Mouse (Mus musculus) kidney, embryonic 15.5 days (tissue): ENCODE results near the gene Plcd1. TPM values are rescaled to one million over a fixed set of nuclear protein-coding genes. Genes with fewer than 3 reads are reported as not detected.

Source experiments
- ATAC-seq: fragments of 200-750 bp; cut with Nextera tagmentation; replicated peaks from 2 replicates; pipeline ENCODE4 v1.8.0; 2017; ENCODE audit warnings: moderate TSS enrichment; ENCODE audit not compliant: low FRiP score
- H3K27ac ChIP-seq: fragments of 300-500 bp; sonication (generic); 2 replicates; pipeline ENCODE4 v1.5.1; 2015; ENCODE audit warnings: mild to moderate bottlenecking, inconsistent platforms
- H3K27me3 ChIP-seq: fragments of 300-500 bp; sonication (generic); 2 replicates; pipeline ENCODE4 v1.6.1; 2015; ENCODE audit warnings: inconsistent platforms
- H3K36me3 ChIP-seq: fragments of 300-500 bp; sonication (generic); 2 replicates; pipeline ENCODE4 v1.6.1; 2015; ENCODE audit warnings: inconsistent platforms
- H3K4me1 ChIP-seq: fragments of 300-500 bp; sonication (generic); 2 replicates; pipeline ENCODE4 v1.6.1; 2015; ENCODE audit warnings: inconsistent platforms
- H3K4me2 ChIP-seq: fragments of 300-500 bp; sonication (generic); 2 replicates; pipeline ENCODE4 v1.6.1; 2015; ENCODE audit warnings: moderate library complexity, mild to moderate bottlenecking, inconsistent platforms
- H3K4me3 ChIP-seq: fragments of 300-500 bp; sonication (generic); replicated peaks from 2 replicates; pipeline ENCODE4 v1.5.1; 2015; ENCODE audit warnings: mild to moderate bottlenecking, inconsistent platforms
- H3K9ac ChIP-seq: fragments of 300-500 bp; sonication (generic); 2 replicates; pipeline ENCODE4 v1.6.1; 2015; ENCODE audit warnings: mild to moderate bottlenecking, inconsistent platforms
- H3K9me3 ChIP-seq: fragments of 300-500 bp; sonication (generic); replicated peaks from 2 replicates; pipeline ENCODE4 v1.6.1; 2016; ENCODE audit warnings: inconsistent platforms
- WGBS: fragments of 180-500 bp; shearing (Covaris S2); methylation state at CpG from one replicate; pipeline ENCODE4 v1.1.7; 2015; ENCODE audit warnings: mixed read lengths; 5-methylcytosine and 5-hydroxymethylcytosine counted together
- polyA plus RNA-seq: library from polyadenylated mRNA; unstranded; fragments of >200 nt; fragmentation: Nextera tagmentation; extraction: Ambion mirVana; gene quantifications from 2 replicates; pipeline ENCODE4 v1.2.1, GENCODE M21; 2015

Gene Plcd1
- polyA plus RNA-seq, 1 experiment from 2014 or later, result 20.1 TPM

GRCm38 (mm10) chr9:119067601-119068000, 25.7 kb downstream of the Plcd1 start:
- H3K4me3 ChIP-seq, result no peak overlapping the region
- 4% methylated on average over 6 of the region's 6 CpGs for WGBS
- no peak; the same call in 1 of the 2 replicates for ATAC-seq
- H3K27me3 ChIP-seq, result no peaks in the 10 kb centered on the region
- peaks cover 14% of the 10 kb centered on the region for H3K36me3 ChIP-seq
- no peak overlapping the region for H3K9ac ChIP-seq
- H3K4me2 ChIP-seq, result no peak overlapping the region
- no peak overlapping the region for H3K27ac ChIP-seq
- H3K9me3 ChIP-seq, result no peaks in the 10 kb centered on the region
- peaks cover 32% of the 10 kb centered on the region for H3K4me1 ChIP-seq

GRCm38 (mm10) chr9:119064296-119064695, 29.0 kb downstream of the Plcd1 start:
- Histone ChIP-seq H3K4me3 (no peak overlapping the region), H3K27me3 (no peaks in the 10 kb centered on the region), H3K27ac (0 out of 2 replicates have a peak overlapping the region, but pooled peaks have one; percentile 54), H3K9me3 (no peaks in the 10 kb centered on the region), H3K9ac (no peak overlapping the region), H3K4me1 (peaks cover 34% of the 10 kb centered on the region), H3K36me3 (no peaks in the 10 kb centered on the region), H3K4me2 (no peak overlapping the region)
- no peak for ATAC-seq
- WGBS, result 71% methylated on average over 4 of the region's 4 CpGs

- H3K9ac ChIP-seq, result no peak overlapping the region
- ATAC-seq, result peak; percentile 35
- 0 out of 2 replicates have a peak overlapping the region, but pooled peaks have one; percentile 2 for H3K27ac ChIP-seq
- no peaks in the 10 kb centered on the region for H3K27me3 ChIP-seq
- H3K4me1 ChIP-seq, result peaks cover 34% of the 10 kb centered on the region
- H3K9me3 ChIP-seq, result no peaks in the 10 kb centered on the region
- H3K4me3 ChIP-seq, result 0 out of 2 replicates have a peak overlapping the region, but pooled peaks have one; percentile 14
- H3K36me3 ChIP-seq, result no peaks in the 10 kb centered on the region
- peak overlapping the region; percentile 39 for H3K4me2 ChIP-seq
- WGBS, result 32% methylated on average over 19 of the region's 19 CpGs
Measured at GRCm38 (mm10) chr9:119063036-119063644, 30.2 kb downstream of the Plcd1 start.

GRCm38 (mm10) chr9:119060701-119061100, 32.6 kb downstream of the Plcd1 start:
- Histone ChIP-seq H3K4me2 (no peak overlapping the region), H3K4me3 (no peak overlapping the region), H3K27me3 (no peaks in the 10 kb centered on the region), H3K36me3 (no peaks in the 10 kb centered on the region), H3K4me1 (peaks cover 27% of the 10 kb centered on the region), H3K9ac (no peak overlapping the region), H3K27ac (no peak overlapping the region), H3K9me3 (no peaks in the 10 kb centered on the region)
- 91% methylated on average over 10 of the region's 10 CpGs for WGBS
- no peak for ATAC-seq

GRCm38 (mm10) chr9:119058245-119058644, 35.1 kb downstream of the Plcd1 start:
- 77% methylated on average over 7 of the region's 7 CpGs for WGBS
- H3K27ac ChIP-seq, result no peak overlapping the region
- no peak overlapping the region for H3K4me2 ChIP-seq
- no peak for ATAC-seq
- no peaks in the 10 kb centered on the region for H3K9me3 ChIP-seq
- no peaks in the 10 kb centered on the region for H3K27me3 ChIP-seq
- no peaks in the 10 kb centered on the region for H3K36me3 ChIP-seq
- no peak overlapping the region for H3K4me3 ChIP-seq
- peaks cover 23% of the 10 kb centered on the region for H3K4me1 ChIP-seq
- H3K9ac ChIP-seq, result no peak overlapping the region

- Histone ChIP-seq H3K36me3 (no peaks in the 10 kb centered on the region), H3K4me2 (no peak overlapping the region), H3K27me3 (no peaks in the 10 kb centered on the region), H3K4me1 (peaks cover 36% of the 10 kb centered on the region), H3K4me3 (no peak overlapping the region), H3K9me3 (no peaks in the 10 kb centered on the region), H3K9ac (no peak overlapping the region), H3K27ac (no peak overlapping the region)
- no peak for ATAC-seq
- 83% methylated on average over 4 of the region's 4 CpGs for WGBS
Measured at GRCm38 (mm10) chr9:119055336-119055735, 38.0 kb downstream of the Plcd1 start.

- no peak overlapping the region for H3K9ac ChIP-seq
- no peaks in the 10 kb centered on the region for H3K27me3 ChIP-seq
- H3K4me2 ChIP-seq, result peak overlapping the region; percentile 79
- peak overlapping the region; percentile 69; the same call in 1 of the 2 replicates for H3K27ac ChIP-seq
- ATAC-seq, result no peak
- WGBS, result 68% methylated on average over 9 of the region's 9 CpGs
- no peaks in the 10 kb centered on the region for H3K36me3 ChIP-seq
- peaks cover 36% of the 10 kb centered on the region for H3K4me1 ChIP-seq
- no peak overlapping the region for H3K4me3 ChIP-seq
- no peaks in the 10 kb centered on the region for H3K9me3 ChIP-seq
Measured at GRCm38 (mm10) chr9:119053964-119054576, 39.2 kb downstream of the Plcd1 start.

GRCm38 (mm10) chr9:119052154-119052944, 41.0 kb downstream of the Plcd1 start, which contains the start of gene Vill:
Gene Vill (plus strand): TSS chr9:119052778.
- no peaks in the 10 kb centered on the region for H3K27me3 ChIP-seq
- peak within 1 kb of the TSS; percentile 79 for H3K4me2 ChIP-seq
- no peaks in the 10 kb centered on the region for H3K9me3 ChIP-seq
- 10% methylated on average over 22 of the region's 22 CpGs for WGBS
- peak within 1 kb of the TSS; percentile 69 for H3K27ac ChIP-seq
- peak within 1 kb of the TSS; percentile 53 for H3K4me3 ChIP-seq
- peak; percentile 96 for ATAC-seq
- no peaks in the 10 kb centered on the region for H3K36me3 ChIP-seq
- H3K9ac ChIP-seq, result peak within 1 kb of the TSS; percentile 52
- H3K4me1 ChIP-seq, result peaks cover 36% of the 10 kb centered on the region

GRCm38 (mm10) chr9:119051158-119051557, 42.1 kb downstream of the Plcd1 start:
- Histone ChIP-seq H3K4me1 (peaks cover 36% of the 10 kb centered on the region), H3K4me3 (no peak overlapping the region), H3K27ac (peak overlapping the region; percentile 69; the same call in 1 of the 2 replicates), H3K9me3 (no peaks in the 10 kb centered on the region), H3K4me2 (no peak overlapping the region), H3K9ac (no peak overlapping the region), H3K27me3 (no peaks in the 10 kb centered on the region), H3K36me3 (no peaks in the 10 kb centered on the region)
- ATAC-seq, result no peak
- 62% methylated on average over 2 of the region's 2 CpGs for WGBS

GRCm38 (mm10) chr9:119048182-119048903, 45.0 kb downstream of the Plcd1 start:
- peaks cover 7% of the 10 kb centered on the region; the same call in 1 of the 2 replicates for H3K36me3 ChIP-seq
- peaks cover 23% of the 10 kb centered on the region for H3K4me1 ChIP-seq
- H3K4me3 ChIP-seq, result no peak overlapping the region
- no peaks in the 10 kb centered on the region for H3K27me3 ChIP-seq
- 81% methylated on average over 11 of the region's 11 CpGs for WGBS
- no peaks in the 10 kb centered on the region for H3K9me3 ChIP-seq
- H3K4me2 ChIP-seq, result no peak overlapping the region
- no peak for ATAC-seq
- no peak overlapping the region for H3K9ac ChIP-seq
- H3K27ac ChIP-seq, result 0 out of 2 replicates have a peak overlapping the region, but pooled peaks have one; percentile 3

DNA sequence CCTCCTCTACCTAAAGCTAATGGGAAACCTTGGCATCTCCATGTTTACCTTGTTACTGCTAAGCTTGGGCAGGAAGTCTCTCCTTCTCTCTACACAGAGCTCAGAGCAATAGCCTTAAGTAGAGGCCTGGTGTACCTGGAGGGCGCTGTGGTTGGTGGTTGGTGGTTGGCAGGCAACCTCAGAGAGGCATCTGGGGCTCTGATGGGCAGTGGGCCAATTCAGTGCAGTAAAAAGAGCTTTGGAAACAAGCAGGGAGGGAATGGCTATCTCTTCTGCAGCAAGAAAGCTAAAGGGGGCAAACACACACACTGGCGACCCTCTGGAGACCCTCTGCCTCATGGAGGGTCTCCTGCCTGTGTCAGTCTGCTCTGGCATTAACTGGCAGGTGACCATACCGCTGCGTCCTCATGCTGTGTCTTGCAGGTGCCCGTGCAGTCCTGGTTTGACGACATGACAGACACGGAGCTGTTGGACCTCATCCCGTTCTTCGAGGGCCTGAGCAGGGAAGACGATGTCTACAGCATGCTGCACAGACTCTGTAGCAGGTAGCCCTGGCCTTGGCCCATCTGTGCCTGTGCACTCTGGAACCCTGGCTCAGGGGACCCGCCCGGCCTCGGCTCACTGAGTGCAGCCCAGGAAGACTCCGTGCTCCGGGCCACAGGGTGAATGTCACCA, 53.1 kb downstream of the Plcd1 start:
- H3K4me3 ChIP-seq, result no peak overlapping the region
- ATAC-seq, result no peak
- no peaks in the 10 kb centered on the region for H3K9me3 ChIP-seq
- no peak overlapping the region for H3K9ac ChIP-seq
- peaks cover 79% of the 10 kb centered on the region for H3K36me3 ChIP-seq
- no peaks in the 10 kb centered on the region for H3K27me3 ChIP-seq
- no peak overlapping the region for H3K4me2 ChIP-seq
- H3K27ac ChIP-seq, result no peak overlapping the region
- 91% methylated on average over 15 of the region's 15 CpGs for WGBS
- peaks cover 20% of the 10 kb centered on the region for H3K4me1 ChIP-seq
